Mouse (Mus musculus) forebrain, embryonic 11.5 days (tissue): ENCODE results near the gene Synpr. TPM values are rescaled to one million over a fixed set of nuclear protein-coding genes. Genes with fewer than 3 reads are reported as not detected.

Experiments used
- ATAC-seq: fragments of 200-750 bp; cut with Nextera tagmentation; replicated peaks from 2 replicates; pipeline ENCODE4 v1.8.0; 2017; ENCODE audit warnings: moderate TSS enrichment; ENCODE audit not compliant: low FRiP score
- DNase-seq: peaks from one replicate; pipeline ENCODE4 v3.0.0-alpha.2; 2017; ENCODE audit warnings: low spot score
- H3K27ac ChIP-seq: fragments of 300-500 bp; sonication (generic); 2 replicates; pipeline ENCODE4 v1.5.1; 2014; ENCODE audit warnings: low read depth, low read length
- H3K27me3 ChIP-seq: fragments of 300-500 bp; sonication (generic); 2 replicates; pipeline ENCODE4 v1.6.1; 2014; ENCODE audit warnings: mild to moderate bottlenecking, low read length, mixed read lengths; ENCODE audit not compliant: control insufficient read depth, insufficient read depth
- H3K36me3 ChIP-seq: fragments of 300-500 bp; sonication (generic); 2 replicates; pipeline ENCODE4 v1.6.1; 2014; ENCODE audit warnings: mild to moderate bottlenecking, low read length, moderate library complexity, mixed read lengths; ENCODE audit not compliant: control insufficient read depth, insufficient read depth
- H3K4me1 ChIP-seq: fragments of 300-500 bp; sonication (generic); replicated peaks from 2 replicates; pipeline ENCODE4 v1.6.1; 2014; ENCODE audit warnings: low read length, mixed read lengths; ENCODE audit not compliant: control insufficient read depth, insufficient read depth
- H3K4me2 ChIP-seq: fragments of 300-500 bp; sonication (generic); 2 replicates; pipeline ENCODE4 v1.6.1; 2014; ENCODE audit warnings: low read depth, mild to moderate bottlenecking, low read length, moderate library complexity, mixed read lengths; ENCODE audit not compliant: severe bottlenecking
- H3K4me3 ChIP-seq: fragments of 300-500 bp; sonication (generic); 2 replicates; pipeline ENCODE4 v1.5.1; 2014; ENCODE audit warnings: low read depth, low read length
- H3K9ac ChIP-seq: fragments of 300-500 bp; sonication (generic); 2 replicates; pipeline ENCODE4 v1.6.1; 2014; ENCODE audit warnings: low read length
- H3K9me3 ChIP-seq: fragments of 300-500 bp; sonication (generic); 2 replicates; pipeline ENCODE4 v1.6.1; 2016; ENCODE audit warnings: low read length, mixed read lengths; ENCODE audit not compliant: control insufficient read depth
- WGBS: fragments of 180-500 bp; shearing (Covaris S2); extraction: QIAGEN DNeasy Blood & Tissue Kit; methylation state at CpG from one replicate; pipeline ENCODE4 v1.1.7; 2014; 5-methylcytosine and 5-hydroxymethylcytosine counted together
- polyA plus RNA-seq: library from polyadenylated mRNA; unstranded; fragments of >200 nt; fragmentation: Nextera tagmentation; extraction: Ambion mirVana; gene quantifications from 2 replicates; pipeline ENCODE4 v1.2.1, GENCODE M21; 2014

The Synpr gene
- polyA plus RNA-seq, 1 experiment from 2014 or later = 5.4 TPM

DNA sequence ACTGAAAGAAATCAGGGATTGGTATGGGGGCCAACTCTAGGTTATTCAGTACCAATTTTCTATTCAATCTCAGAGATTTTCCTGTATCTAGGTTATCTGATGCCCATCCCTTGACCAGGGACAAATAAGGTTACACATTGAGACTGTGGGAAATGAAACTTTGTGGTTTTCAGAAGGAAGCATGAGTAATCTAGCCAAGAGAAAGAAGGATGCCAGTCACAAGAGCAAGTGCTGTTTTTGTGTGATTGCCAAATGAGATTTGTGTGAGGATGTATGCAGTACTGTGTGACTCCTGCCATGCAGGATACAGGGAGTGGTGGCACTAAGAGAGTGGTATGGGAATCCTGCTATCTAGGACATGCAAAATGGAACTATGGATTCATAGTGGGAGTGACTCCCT lies 76.6 kb downstream of the Synpr start:
- Histone ChIP-seq H3K4me1 (no peaks in the 10 kb centered on the region), H3K27ac (no peak overlapping the region), H3K36me3 (no peaks in the 10 kb centered on the region), H3K4me3 (no peak overlapping the region), H3K27me3 (no peaks in the 10 kb centered on the region), H3K9ac (no peak overlapping the region), H3K4me2 (no peak overlapping the region), H3K9me3 (no peaks in the 10 kb centered on the region)
- DNase-seq = no peak
- no peak for ATAC-seq

DNA sequence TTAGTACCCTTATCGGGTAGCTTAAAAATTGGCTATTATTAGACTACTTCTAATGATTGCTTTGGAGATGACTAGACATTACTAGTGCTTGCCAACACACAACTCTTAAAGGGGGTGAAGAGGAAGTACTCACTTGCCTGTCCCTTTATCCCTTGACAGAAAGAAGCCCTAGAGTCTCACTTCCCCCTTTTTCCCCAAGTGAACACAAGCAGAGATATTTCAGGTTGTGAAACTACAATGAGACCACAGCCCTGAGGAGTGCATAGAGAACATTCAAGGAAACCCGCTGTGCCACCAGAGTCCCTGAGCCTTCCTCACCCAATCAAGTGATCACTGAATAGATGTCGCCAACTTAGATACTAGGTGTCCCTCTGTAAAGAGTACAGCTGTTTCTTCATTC lies 77.1 kb downstream of the Synpr start:
- WGBS = 89% methylated on average over 3 of the region's 3 CpGs
- no peaks in the 10 kb centered on the region for H3K4me1 ChIP-seq
- DNase-seq = no peak
- no peak overlapping the region for H3K4me2 ChIP-seq
- H3K27me3 ChIP-seq = no peaks in the 10 kb centered on the region
- no peak overlapping the region for H3K27ac ChIP-seq
- no peak overlapping the region for H3K9ac ChIP-seq
- no peaks in the 10 kb centered on the region for H3K36me3 ChIP-seq
- H3K9me3 ChIP-seq = no peaks in the 10 kb centered on the region
- H3K4me3 ChIP-seq = no peak overlapping the region
- ATAC-seq = no peak

DNA sequence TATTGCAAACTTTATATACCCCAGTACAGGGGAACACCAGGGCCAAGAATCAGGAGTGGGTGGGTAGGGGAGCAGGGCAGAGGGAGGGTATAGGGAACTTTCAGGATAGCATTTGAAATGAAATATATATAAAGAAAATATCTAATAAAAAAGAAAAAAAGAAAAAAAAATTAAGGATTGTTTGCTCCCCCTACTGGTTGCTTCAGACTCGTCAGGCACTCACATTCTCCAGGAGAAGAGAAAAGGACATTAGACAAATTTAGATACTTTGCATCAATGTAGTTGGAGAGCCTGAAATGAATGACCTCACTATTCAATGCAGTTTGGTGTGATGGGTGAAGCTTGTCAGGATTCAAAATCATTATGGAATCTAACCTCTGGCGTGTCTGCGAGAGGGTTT lies 83.7 kb downstream of the Synpr start:
- Histone ChIP-seq H3K4me3 (no peak overlapping the region), H3K9me3 (no peaks in the 10 kb centered on the region), H3K27me3 (no peaks in the 10 kb centered on the region), H3K4me1 (no peaks in the 10 kb centered on the region), H3K36me3 (no peaks in the 10 kb centered on the region), H3K27ac (no peak overlapping the region), H3K9ac (no peak overlapping the region), H3K4me2 (no peak overlapping the region)
- 81% methylated on average over 3 of the region's 3 CpGs for WGBS
- DNase-seq (no peak), ATAC-seq (no peak)

DNA sequence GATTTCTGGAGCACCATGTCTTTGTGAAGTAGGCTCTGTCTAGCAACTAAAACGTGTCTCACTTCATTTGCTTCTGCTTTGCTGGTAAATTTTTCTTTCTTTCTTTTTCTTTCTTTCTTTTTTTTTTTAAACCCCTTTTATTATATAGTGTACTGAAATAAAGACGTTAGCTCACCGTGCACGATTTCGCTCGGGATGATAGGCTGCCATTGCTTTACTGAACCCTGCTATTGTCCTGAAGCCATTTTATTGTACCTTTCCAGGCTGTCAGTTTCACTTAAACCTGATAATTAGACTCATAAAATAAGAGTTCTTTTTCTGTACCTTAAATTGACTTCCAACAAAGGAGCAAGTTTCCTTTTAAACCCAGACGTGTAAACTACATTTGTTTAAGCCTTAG lies 104.5 kb downstream of the Synpr start:
- Histone ChIP-seq H3K36me3 (no peaks in the 10 kb centered on the region), H3K9ac (no peak overlapping the region), H3K9me3 (no peaks in the 10 kb centered on the region), H3K27ac (no peak overlapping the region), H3K4me2 (no peak overlapping the region), H3K27me3 (no peaks in the 10 kb centered on the region), H3K4me3 (no peak overlapping the region), H3K4me1 (no peaks in the 10 kb centered on the region)
- ATAC-seq = no peak
- DNase-seq = no peak
- WGBS = 44% methylated on average over 7 of the region's 7 CpGs

DNA sequence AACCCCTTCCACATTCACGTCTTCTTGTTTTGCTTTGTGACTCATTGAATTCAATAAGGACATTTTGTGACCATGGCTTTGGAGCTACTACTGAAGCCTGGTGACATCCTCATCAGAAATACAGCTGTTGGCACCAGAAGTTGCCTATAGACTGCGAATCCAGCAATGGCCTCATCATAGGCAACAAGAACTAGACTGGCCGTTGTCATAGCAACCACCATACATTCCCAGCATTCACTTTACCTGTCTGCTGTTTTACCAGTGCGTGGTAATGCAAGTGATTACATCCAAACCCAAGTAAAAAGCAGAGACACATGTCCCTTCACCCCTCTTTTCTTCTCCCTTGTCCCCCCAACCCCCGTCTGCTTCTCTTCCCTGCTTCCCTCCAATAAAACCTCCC lies 105.4 kb downstream of the Synpr start:
- Histone ChIP-seq H3K9ac (no peak overlapping the region), H3K9me3 (no peaks in the 10 kb centered on the region), H3K4me3 (no peak overlapping the region), H3K27me3 (no peaks in the 10 kb centered on the region), H3K27ac (no peak overlapping the region), H3K4me1 (no peaks in the 10 kb centered on the region), H3K36me3 (no peaks in the 10 kb centered on the region), H3K4me2 (no peak overlapping the region)
- 85% methylated on average over 5 of the region's 5 CpGs for WGBS
- no peak for ATAC-seq
- DNase-seq = no peak

DNA sequence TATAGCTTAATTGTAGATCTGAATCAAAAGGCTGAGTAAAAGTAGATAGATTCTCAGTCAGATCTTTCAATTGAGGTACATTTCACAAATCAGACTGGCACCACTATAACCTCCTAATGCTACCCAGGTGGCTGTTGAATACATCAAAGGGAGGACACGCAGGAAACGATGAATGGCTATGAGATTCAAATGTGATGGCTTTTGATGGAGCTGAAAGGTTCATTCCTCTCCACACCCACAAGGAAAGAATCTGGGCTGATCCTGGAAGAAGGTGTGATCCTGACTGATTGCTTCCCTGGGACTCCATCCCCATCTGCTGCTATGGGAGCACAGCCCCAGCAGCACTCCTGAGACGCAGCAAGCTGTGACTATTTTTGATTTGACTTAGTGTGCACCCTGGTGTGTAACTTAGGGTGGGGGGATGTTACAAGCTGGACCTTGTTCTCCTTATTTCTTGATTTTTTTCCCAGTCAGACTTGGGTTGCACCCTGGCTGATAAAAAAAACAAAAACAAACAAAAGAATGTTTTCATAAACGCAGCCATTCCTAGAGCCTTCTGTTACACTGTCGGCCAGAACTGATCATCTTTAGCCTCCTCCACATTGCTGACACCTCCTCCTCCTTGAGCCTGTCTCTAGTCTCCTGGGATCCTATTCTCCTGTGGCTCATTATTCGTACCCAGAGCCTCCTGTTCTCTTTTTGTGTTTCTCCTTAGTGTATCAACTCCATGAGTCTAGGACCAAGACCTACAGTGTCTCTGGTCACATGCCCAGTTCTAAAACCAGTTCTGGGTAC lies 114.8 kb downstream of the Synpr start:
- DNase-seq (no peak), ATAC-seq (no peak)
- no peak overlapping the region for H3K4me3 ChIP-seq
- no peaks in the 10 kb centered on the region for H3K4me1 ChIP-seq
- 60% methylated on average over 6 of the region's 6 CpGs for WGBS
- no peaks in the 10 kb centered on the region for H3K27me3 ChIP-seq
- H3K9me3 ChIP-seq = no peaks in the 10 kb centered on the region
- H3K9ac ChIP-seq = no peak overlapping the region
- H3K27ac ChIP-seq = no peak overlapping the region
- H3K36me3 ChIP-seq = no peaks in the 10 kb centered on the region
- H3K4me2 ChIP-seq = no peak overlapping the region

DNA sequence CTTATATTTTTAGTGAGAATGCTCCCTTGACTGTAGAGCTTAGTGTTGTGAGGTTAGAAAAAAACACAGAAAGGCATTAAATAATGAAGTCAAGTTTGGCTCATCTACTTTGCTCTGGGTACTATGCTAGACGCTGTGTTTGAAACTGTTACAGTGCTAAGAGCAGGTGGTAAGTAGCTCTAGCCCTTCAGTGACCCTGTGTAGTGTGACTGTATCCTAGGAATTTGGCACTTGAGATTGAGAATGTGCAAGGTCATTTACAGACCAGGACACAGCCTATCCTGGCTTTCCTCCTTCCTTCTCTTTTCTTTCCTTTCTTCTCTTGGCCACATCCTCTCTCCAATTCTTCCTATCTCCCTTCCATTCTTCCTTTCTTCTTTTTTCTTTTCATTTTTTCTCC lies 127.1 kb downstream of the Synpr start:
- no peak for DNase-seq
- no peak for ATAC-seq
- 86% methylated on average over 1 of the region's 1 CpGs for WGBS
- no peak overlapping the region for H3K27ac ChIP-seq
- H3K27me3 ChIP-seq = no peaks in the 10 kb centered on the region
- no peak overlapping the region for H3K9ac ChIP-seq
- no peak overlapping the region for H3K4me3 ChIP-seq
- no peaks in the 10 kb centered on the region for H3K4me1 ChIP-seq
- no peaks in the 10 kb centered on the region for H3K36me3 ChIP-seq
- no peaks in the 10 kb centered on the region for H3K9me3 ChIP-seq
- no peak overlapping the region for H3K4me2 ChIP-seq

DNA sequence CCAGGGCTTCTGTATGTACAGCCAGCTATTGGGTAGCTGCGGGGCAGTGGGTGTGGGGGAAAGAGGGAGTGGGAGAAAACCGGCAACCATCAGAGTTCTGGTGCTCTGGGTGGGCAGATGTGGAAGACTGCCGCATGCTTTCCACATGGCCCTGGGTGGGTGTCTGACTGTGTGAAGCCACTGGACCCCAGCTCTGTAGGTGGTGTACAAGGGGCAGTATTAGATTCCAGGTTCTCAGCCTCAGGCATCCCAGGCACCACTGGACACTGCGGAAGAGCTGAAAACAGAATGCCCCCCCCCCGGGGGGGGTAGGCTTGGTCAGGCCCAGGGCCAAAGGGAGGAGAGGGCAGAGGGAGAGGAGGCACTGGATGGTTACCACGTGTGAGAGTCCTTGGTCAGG lies 156.1 kb downstream of the Synpr start:
- Histone ChIP-seq H3K9ac (no peak overlapping the region), H3K27ac (no peak overlapping the region), H3K9me3 (no peaks in the 10 kb centered on the region), H3K27me3 (no peaks in the 10 kb centered on the region), H3K4me3 (no peak overlapping the region), H3K36me3 (no peaks in the 10 kb centered on the region), H3K4me1 (no peaks in the 10 kb centered on the region), H3K4me2 (no peak overlapping the region)
- ATAC-seq (no peak), DNase-seq (no peak)
- 84% methylated on average over 6 of the region's 6 CpGs for WGBS

DNA sequence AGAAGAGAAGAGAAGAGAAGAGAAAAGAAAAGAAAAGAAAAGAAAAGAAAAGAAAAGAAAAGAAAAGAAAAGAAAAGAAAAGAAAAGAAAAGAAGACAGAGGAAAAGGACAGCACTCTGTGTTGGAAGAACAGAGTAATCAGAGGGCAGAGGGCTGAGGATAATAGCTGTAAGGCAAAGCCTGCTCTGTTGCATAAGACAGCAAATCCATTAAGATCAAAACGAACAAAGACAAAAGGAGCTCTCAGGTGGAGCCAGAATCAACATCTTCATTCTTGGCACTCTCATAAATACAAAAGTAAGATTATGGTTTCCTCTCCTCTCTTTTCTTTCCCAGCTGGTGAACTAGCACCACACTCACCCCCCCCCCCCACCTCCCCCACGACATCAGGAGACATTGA lies 160.3 kb downstream of the Synpr start:
- Histone ChIP-seq H3K27me3 (no peaks in the 10 kb centered on the region), H3K4me3 (no peak overlapping the region), H3K4me2 (no peak overlapping the region), H3K27ac (no peak overlapping the region), H3K9me3 (no peaks in the 10 kb centered on the region), H3K4me1 (no peaks in the 10 kb centered on the region), H3K36me3 (no peaks in the 10 kb centered on the region), H3K9ac (no peak overlapping the region)
- DNase-seq (no peak), ATAC-seq (no peak)
- WGBS = 9% methylated on average over 2 of the region's 2 CpGs
